8 mouse cellular contexts compared by ENCODE assay signal in genomic region chr19:6980381-6981093, GRCm38 (mm10). TPM values are rescaled to one million over a fixed set of nuclear protein-coding genes. Genes with fewer than 3 reads are reported as not detected.
DNase-seq lines count a peak whose midpoint lies in the region; ATAC-seq and TF ChIP-seq lines count a peak whose summit lies in the region.

TSS of gene Fkbp2 (minus strand) at chr19:6980501.

- H3K4me3 ChIP-seq in C2C12 (ENCODE audit: insufficient read depth, poor library complexity, severe bottlenecking) (peak within 1 kb of the TSS; percentile 65), myocyte (peak within 1 kb of the TSS; percentile 83)
- H3K4me3 ChIP-seq in erythroblast, embryonic 14.5 days (replicated peaks) = peak within 1 kb of the TSS; percentile 89
- H3K4me3 ChIP-seq in heart, embryonic 11.5 days (ENCODE audit: low read depth, low read length) = peak within 1 kb of the TSS; percentile 74
- peak within 1 kb of the TSS; percentile 72 for H3K4me3 ChIP-seq in kidney, embryonic 16.5 days (ENCODE audit: low read length)
- H3K4me3 ChIP-seq in liver, adult 2 months (ENCODE audit: insufficient read depth, low read depth, low read length) = peak within 1 kb of the TSS; percentile 70
- H3K4me3 ChIP-seq in stomach, embryonic 14.5 days (ENCODE audit: low read depth, low read length) = peak within 1 kb of the TSS; percentile 67

- peak within 1 kb of the TSS; percentile 96 for H3K27ac ChIP-seq in heart, embryonic 11.5 days (ENCODE audit: low read depth, low read length)
- peak within 1 kb of the TSS; percentile 95 for H3K27ac ChIP-seq in kidney, embryonic 16.5 days (ENCODE audit: low read length)
- H3K27ac ChIP-seq in liver, adult 2 months (replicated peaks; ENCODE audit: insufficient read depth, low read depth, low read length) = peak within 1 kb of the TSS; percentile 94
- H3K27ac ChIP-seq in stomach, embryonic 14.5 days (ENCODE audit: low read length) = peak within 1 kb of the TSS; percentile 82

- H3K9ac ChIP-seq in heart, embryonic 11.5 days (ENCODE audit: low read depth, low read length) = peak within 1 kb of the TSS; percentile 89
- H3K9ac ChIP-seq in kidney, embryonic 16.5 days (replicated peaks; ENCODE audit: low read length) = peak within 1 kb of the TSS; percentile 88
- peak within 1 kb of the TSS; percentile 91 for H3K9ac ChIP-seq in liver, adult 2 months (ENCODE audit: low read depth, low read length)
- peak within 1 kb of the TSS; percentile 60 for H3K9ac ChIP-seq in stomach, embryonic 14.5 days (replicated peaks; ENCODE audit: low read depth, low read length)

- peak within 1 kb of the TSS; percentile 94 for H3K4me2 ChIP-seq in heart, embryonic 11.5 days
- H3K4me2 ChIP-seq in kidney, embryonic 16.5 days (replicated peaks; ENCODE audit: low read depth, low read length) = peak within 1 kb of the TSS; percentile 84
- peak within 1 kb of the TSS; percentile 100 for H3K4me2 ChIP-seq in myocyte (ENCODE audit: low read depth)
- peak within 1 kb of the TSS; percentile 76 for H3K4me2 ChIP-seq in stomach, embryonic 14.5 days (replicated peaks; ENCODE audit: low read depth, low read length)

- peak; percentile 99 for DNase-seq in brain, embryonic 14.5 days (ENCODE audit: low read depth)
- peak; percentile 93 for DNase-seq in liver, adult 2 months (ENCODE audit: extremely low read depth, low read depth, low spot score)

- H3K4me1 ChIP-seq in erythroblast, embryonic 14.5 days (ENCODE audit: control insufficient read depth) = peaks cover 66% of the 10 kb centered on the region
- peaks cover 39% of the 10 kb centered on the region for H3K4me1 ChIP-seq in heart, embryonic 11.5 days (ENCODE audit: control insufficient read depth, insufficient read depth, low read length)
- peaks cover 41% of the 10 kb centered on the region for H3K4me1 ChIP-seq in kidney, embryonic 16.5 days (ENCODE audit: insufficient read depth, low read length)
- H3K4me1 ChIP-seq in liver, adult 2 months (ENCODE audit: control insufficient read depth, insufficient read depth, low read length) = peaks cover 22% of the 10 kb centered on the region
- H3K4me1 ChIP-seq in stomach, embryonic 14.5 days (ENCODE audit: control insufficient read depth, insufficient read depth, low read length) = peaks cover 30% of the 10 kb centered on the region

- H3ac ChIP-seq in C2C12 (ENCODE audit: control insufficient read depth, insufficient read length, low read depth) (peak within 1 kb of the TSS; percentile 81), myocyte (ENCODE audit: control insufficient read depth, insufficient read length) (peak within 1 kb of the TSS; percentile 50)

- peak; percentile 87 for ATAC-seq in heart, embryonic 11.5 days (replicated peaks; ENCODE audit: insufficient number of reproducible peaks, low FRiP score, low TSS enrichment)
- ATAC-seq in kidney, embryonic 16.5 days (ENCODE audit: low FRiP score, low TSS enrichment) = peak; percentile 90
- ATAC-seq in stomach, embryonic 14.5 days (ENCODE audit: insufficient number of reproducible peaks, insufficient read depth, low FRiP score, low read depth) = peak; percentile 88

- TF ChIP-seq CTCF in C2C12 (IDR thresholded peaks at IDR 0.05; ENCODE audit: control insufficient read depth, insufficient read depth, insufficient read length) = no peak
- no peak for TF ChIP-seq CTCF in brain, embryonic 14.5 days (IDR thresholded peaks at IDR 0.05; ENCODE audit: borderline replicate concordance, extremely low read depth, insufficient read depth, insufficient read length)
- TF ChIP-seq CTCF in liver, adult 2 months (IDR thresholded peaks at IDR 0.05; ENCODE audit: low read depth, low read length) = no peak

- TF ChIP-seq POLR2A in brain, embryonic 14.5 days (IDR thresholded peaks at IDR 0.05; ENCODE audit: borderline replicate concordance, extremely low read depth, insufficient read depth, insufficient read length, poor library complexity, severe bottlenecking) = no peak
- TF ChIP-seq POLR2A in liver, adult 2 months (IDR thresholded peaks at IDR 0.05; ENCODE audit: extremely low read depth, insufficient read depth, low read length) = peak; percentile 95
- peak; percentile 99 for TF ChIP-seq POLR2A in myocyte (IDR thresholded peaks at IDR 0.05; ENCODE audit: insufficient read length, low read depth)

- H3K27me3 ChIP-seq in C2C12 (ENCODE audit: control insufficient read depth, insufficient read depth, insufficient read length) = no peaks in the 10 kb centered on the region
- H3K27me3 ChIP-seq in erythroblast, embryonic 14.5 days (ENCODE audit: control insufficient read depth) = no peaks in the 10 kb centered on the region
- no peaks in the 10 kb centered on the region for H3K27me3 ChIP-seq in heart, embryonic 11.5 days (ENCODE audit: control insufficient read depth, insufficient read depth, low read length)
- H3K27me3 ChIP-seq in kidney, embryonic 16.5 days (ENCODE audit: insufficient read depth, low read length) = no peaks in the 10 kb centered on the region
- no peaks in the 10 kb centered on the region for H3K27me3 ChIP-seq in liver, adult 2 months (ENCODE audit: control insufficient read depth, insufficient read depth, low read length)
- H3K27me3 ChIP-seq in myocyte (ENCODE audit: control insufficient read depth, insufficient read depth, insufficient read length) = no peaks in the 10 kb centered on the region
- no peaks in the 10 kb centered on the region for H3K27me3 ChIP-seq in stomach, embryonic 14.5 days (ENCODE audit: control insufficient read depth, insufficient read depth, low read length)

- H3K36me3 ChIP-seq in C2C12 (ENCODE audit: control insufficient read depth, insufficient read depth) (peaks cover 51% of the 10 kb centered on the region), myocyte (ENCODE audit: control insufficient read depth, insufficient read depth) (peaks cover 14% of the 10 kb centered on the region)
- H3K36me3 ChIP-seq in erythroblast, embryonic 14.5 days (ENCODE audit: control insufficient read depth) = peaks cover 53% of the 10 kb centered on the region
- peaks cover 28% of the 10 kb centered on the region for H3K36me3 ChIP-seq in heart, embryonic 11.5 days (ENCODE audit: control insufficient read depth, insufficient read depth, low read length)
- peaks cover 34% of the 10 kb centered on the region for H3K36me3 ChIP-seq in kidney, embryonic 16.5 days (ENCODE audit: insufficient read depth, low read length)
- H3K36me3 ChIP-seq in liver, adult 2 months (ENCODE audit: control insufficient read depth, insufficient read depth, low read length) = peaks cover 3% of the 10 kb centered on the region; the same call in 1 of the 2 replicates
- peaks cover 36% of the 10 kb centered on the region for H3K36me3 ChIP-seq in stomach, embryonic 14.5 days (ENCODE audit: control insufficient read depth, insufficient read depth, low read length)

- peaks cover 46% of the 10 kb centered on the region for H3K79me2 ChIP-seq in C2C12 (ENCODE audit: control insufficient read depth, insufficient read depth)
- H3K79me2 ChIP-seq in liver, adult 2 months (ENCODE audit: control insufficient read depth, insufficient read depth, low read length) = peaks cover 8% of the 10 kb centered on the region; the same call in 1 of the 2 replicates
- H3K79me2 ChIP-seq in myocyte (ENCODE audit: control insufficient read depth, insufficient read depth) = peaks cover 44% of the 10 kb centered on the region

- 1% methylated on average over 38 of the region's 38 CpGs for WGBS in heart, embryonic 11.5 days (ENCODE audit: insufficient replicate concordance)
- 2% methylated on average over 38 of the region's 38 CpGs for WGBS in kidney, embryonic 16.5 days
- WGBS in liver, adult 2 months = 1% methylated on average over 38 of the region's 38 CpGs
- WGBS in stomach, embryonic 14.5 days = 2% methylated on average over 38 of the region's 38 CpGs

- peaks cover 29% of the 10 kb centered on the region for H3K79me3 ChIP-seq in C2C12 (ENCODE audit: low read depth)

- H3K9me3 ChIP-seq in erythroblast, embryonic 14.5 days (ENCODE audit: control insufficient read depth, low read length) = no peaks in the 10 kb centered on the region
- no peaks in the 10 kb centered on the region for H3K9me3 ChIP-seq in heart, embryonic 11.5 days (replicated peaks; ENCODE audit: control insufficient read depth, low read length)
- H3K9me3 ChIP-seq in kidney, embryonic 16.5 days (ENCODE audit: low read length) = no peaks in the 10 kb centered on the region
- H3K9me3 ChIP-seq in stomach, embryonic 14.5 days (ENCODE audit: control insufficient read depth, low read depth, low read length) = no peaks in the 10 kb centered on the region

TF ChIP-seq in C2C12, 6 proteins besides CTCF, POLR2A, EP300 and RAD21:
- TF ChIP-seq MAX (IDR thresholded peaks at IDR 0.05) (peak; percentile 14), CEBPB (IDR thresholded peaks at IDR 0.05; ENCODE audit: low read depth) (no peak)

TF ChIP-seq in myocyte, 11 proteins besides CTCF, POLR2A, EP300 and RAD21:
- TF ChIP-seq SRF (IDR thresholded peaks at IDR 0.05; ENCODE audit: control insufficient read depth, insufficient read length, low read depth) = peak; percentile 62
- TF ChIP-seq E2F4 (IDR thresholded peaks at IDR 0.05; ENCODE audit: insufficient read depth) = peak; percentile 75
- no peak for TF ChIP-seq TCF12 (IDR thresholded peaks at IDR 0.05; ENCODE audit: insufficient read depth, poor library complexity, severe bottlenecking)
- peak; percentile 99 for TF ChIP-seq POLR2AphosphoS2 (IDR thresholded peaks at IDR 0.05; ENCODE audit: insufficient read length, low read depth)
- TF ChIP-seq REST (IDR thresholded peaks at IDR 0.05; ENCODE audit: insufficient read depth, insufficient read length) = peak; percentile 30

RNA-seq across cellular contexts. Expression of gene Fkbp2, which starts in this region (rescaled TPM):
- polyA plus RNA-seq in C2C12 (2012; fragmentation: generic; extraction: Trizol) (148 TPM), myocyte (2012; fragmentation: generic; extraction: Trizol) (96.8 TPM)
- polyA plus RNA-seq in brain, embryonic 14.5 days (2012; rRNA removed) = 50.3 and 61.0 TPM in 2 replicates
- 24.5 and 29.1 TPM in 2 replicates for polyA plus RNA-seq in erythroblast, embryonic 14.5 days (2012)
- polyA plus RNA-seq in heart, embryonic 11.5 days (2014; fragmentation: Nextera tagmentation; extraction: Ambion mirVana) = 84.5 and 88.4 TPM in 2 replicates
- 139 and 150 TPM in 2 replicates for polyA plus RNA-seq in kidney, embryonic 16.5 days (2015; fragmentation: Nextera tagmentation; extraction: Ambion mirVana)
- 66.2 and 92.8 TPM in 2 replicates for total RNA-seq in liver, adult 2 months (2014; rRNA removed)
- 60.0 and 97.3 TPM in 2 replicates for polyA plus RNA-seq in liver, adult 2 months (2012; rRNA removed)
- polyA plus RNA-seq in stomach, embryonic 14.5 days (2014; fragmentation: Nextera tagmentation; extraction: Ambion mirVana) = 88.3 and 94.1 TPM in 2 replicates

Comparison
In these comparisons a context has a peak if more than half of its experiments do, and no peak if none do; other contexts are left out.
1. Peak in every context shown above with its lines: DNase-seq, ATAC-seq, H3K4me3 ChIP-seq and H3K27ac ChIP-seq.